Mouse (Mus musculus) small intestine, adult 2 months (tissue): ENCODE data around the gene Nudt8.

Experiments used
- CTCF ChIP-seq: fragments of 200-500 bp; IDR thresholded peaks from 2 replicates; pipeline ENCODE4 v1.5.1; 2012; ENCODE audit warnings: low read depth, mild to moderate bottlenecking, control low read depth, inconsistent platforms, low read length, moderate library complexity, mixed read lengths; ENCODE audit not compliant: insufficient replicate concordance, insufficient read length; ENCODE audit errors: extremely low read depth
- POLR2A ChIP-seq: fragments of 200-500 bp; IDR thresholded peaks from 2 replicates; pipeline ENCODE4 v1.6.1; 2012; ENCODE audit warnings: low read depth, mild to moderate bottlenecking, control low read depth, inconsistent platforms, low read length, moderate library complexity

GRCm38 (mm10) chr19:4003641-4004040, 3.3 kb downstream of the Nudt8 start:
- TF ChIP-seq CTCF (no peak), POLR2A (no peak)
